Mouse (Mus musculus): ENCODE measurements around the gene Dcaf4. TPM values are rescaled to one million over a fixed set of nuclear protein-coding genes. Genes with fewer than 3 reads are reported as not detected.

Dcaf4 gene
- polyA plus RNA-seq, 1 experiment from 2014 or later = 31.5 TPM

GRCm38 (mm10) chr12:83483653-83484052 is 36.6 kb upstream of the Dcaf4 start:
- 38% methylated on average over 5 of the region's 5 CpGs for WGBS
- H3K27me3 ChIP-seq (replicated peaks; ENCODE audit: control insufficient read depth, insufficient read depth, low read length) = 0 out of 2 replicates have a peak, but pooled peaks cover 3% of the 10 kb centered on the region
- H3K4me3 ChIP-seq (ENCODE audit: low read depth, low read length) = no peak overlapping the region
- H3K9ac ChIP-seq (ENCODE audit: low read length) = no peak overlapping the region
- H3K4me1 ChIP-seq (replicated peaks; ENCODE audit: control insufficient read depth, insufficient read depth, low read length) = peaks cover 16% of the 10 kb centered on the region; the same call in 1 of the 2 replicates
- H3K36me3 ChIP-seq (ENCODE audit: control insufficient read depth, insufficient read depth, low read length) = no peaks in the 10 kb centered on the region
- no peak for DNase-seq (ENCODE audit: low spot score)
- H3K9me3 ChIP-seq (ENCODE audit: control insufficient read depth, low read length) = no peaks in the 10 kb centered on the region
- ATAC-seq (replicated peaks; ENCODE audit: low FRiP score, low TSS enrichment, low read depth) = no peak
- H3K27ac ChIP-seq (ENCODE audit: low read depth) = no peak overlapping the region
- H3K4me2 ChIP-seq (ENCODE audit: low read length) = no peak overlapping the region

GRCm38 (mm10) chr12:83484855-83485745 is 35.2 kb upstream of the Dcaf4 start:
- Histone ChIP-seq H3K4me1 (replicated peaks; ENCODE audit: control insufficient read depth, insufficient read depth, low read length) (peaks cover 12% of the 10 kb centered on the region; the same call in 1 of the 2 replicates), H3K4me3 (ENCODE audit: low read depth, low read length) (peak overlapping the region; percentile 74), H3K27ac (ENCODE audit: low read depth) (no peak overlapping the region), H3K9me3 (ENCODE audit: control insufficient read depth, low read length) (no peaks in the 10 kb centered on the region), H3K27me3 (replicated peaks; ENCODE audit: control insufficient read depth, insufficient read depth, low read length) (0 out of 2 replicates have a peak, but pooled peaks cover 3% of the 10 kb centered on the region), H3K4me2 (ENCODE audit: low read length) (peak overlapping the region; percentile 100), H3K9ac (ENCODE audit: low read length) (peak overlapping the region; percentile 58; the same call in 1 of the 2 replicates), H3K36me3 (ENCODE audit: control insufficient read depth, insufficient read depth, low read length) (no peaks in the 10 kb centered on the region)
- DNase-seq (ENCODE audit: low spot score) (no peak), ATAC-seq (replicated peaks; ENCODE audit: low FRiP score, low TSS enrichment, low read depth) (no peak)
- WGBS = 5% methylated on average over 24 of the region's 24 CpGs

DNA sequence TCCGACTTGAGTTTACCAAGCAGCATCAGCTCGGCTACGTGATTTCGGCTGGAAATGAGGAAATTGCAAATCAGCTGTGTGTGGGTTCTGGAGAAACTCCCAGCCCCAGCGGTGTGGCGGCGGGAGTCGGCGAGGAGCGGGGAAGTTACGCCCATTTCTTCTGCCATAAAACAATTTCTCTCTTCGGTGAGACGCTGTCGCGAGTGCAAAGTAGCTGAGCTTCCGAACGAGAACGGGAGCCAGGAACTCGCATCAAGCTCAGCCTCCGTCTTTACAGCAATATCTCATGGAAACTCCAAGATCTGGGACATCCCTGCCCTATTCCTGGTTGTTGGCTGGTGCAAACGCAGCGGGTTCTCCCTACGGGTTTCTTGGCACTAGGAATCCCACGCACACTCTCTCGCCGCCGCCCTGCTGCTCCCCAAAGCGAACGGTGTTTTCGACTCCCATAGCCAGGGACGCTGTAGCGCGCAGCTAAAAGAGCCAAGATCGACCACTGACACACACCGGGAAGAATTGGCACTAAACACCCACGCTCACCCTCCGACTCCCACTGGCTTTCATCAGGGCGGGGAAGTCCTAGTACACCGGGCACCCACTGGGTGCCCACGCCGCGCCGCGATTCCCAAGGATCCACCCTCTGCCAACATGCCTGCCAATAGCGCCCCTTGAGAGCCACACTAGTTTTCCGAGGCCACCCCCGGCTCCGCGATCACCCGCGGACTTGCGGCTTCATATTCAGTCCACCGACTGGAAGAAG is 34.2 kb upstream of the Dcaf4 start:
- under 1% methylated on average over 51 of the region's 53 CpGs for WGBS
- peak; percentile 79 for DNase-seq (ENCODE audit: low spot score)
- no peak overlapping the region; the same call in 1 of the 2 replicates for H3K27ac ChIP-seq (ENCODE audit: low read depth)
- H3K27me3 ChIP-seq (replicated peaks; ENCODE audit: control insufficient read depth, insufficient read depth, low read length) = 0 out of 2 replicates have a peak, but pooled peaks cover 3% of the 10 kb centered on the region
- ATAC-seq (replicated peaks; ENCODE audit: low FRiP score, low TSS enrichment, low read depth) = no peak; the same call in 1 of the 2 replicates
- no peaks in the 10 kb centered on the region for H3K36me3 ChIP-seq (ENCODE audit: control insufficient read depth, insufficient read depth, low read length)
- peak overlapping the region; percentile 74 for H3K4me3 ChIP-seq (ENCODE audit: low read depth, low read length)
- no peaks in the 10 kb centered on the region for H3K9me3 ChIP-seq (ENCODE audit: control insufficient read depth, low read length)
- H3K4me1 ChIP-seq (replicated peaks; ENCODE audit: control insufficient read depth, insufficient read depth, low read length) = peaks cover 12% of the 10 kb centered on the region; the same call in 1 of the 2 replicates
- H3K9ac ChIP-seq (ENCODE audit: low read length) = peak overlapping the region; percentile 58
- peak overlapping the region; percentile 100 for H3K4me2 ChIP-seq (ENCODE audit: low read length)

DNA sequence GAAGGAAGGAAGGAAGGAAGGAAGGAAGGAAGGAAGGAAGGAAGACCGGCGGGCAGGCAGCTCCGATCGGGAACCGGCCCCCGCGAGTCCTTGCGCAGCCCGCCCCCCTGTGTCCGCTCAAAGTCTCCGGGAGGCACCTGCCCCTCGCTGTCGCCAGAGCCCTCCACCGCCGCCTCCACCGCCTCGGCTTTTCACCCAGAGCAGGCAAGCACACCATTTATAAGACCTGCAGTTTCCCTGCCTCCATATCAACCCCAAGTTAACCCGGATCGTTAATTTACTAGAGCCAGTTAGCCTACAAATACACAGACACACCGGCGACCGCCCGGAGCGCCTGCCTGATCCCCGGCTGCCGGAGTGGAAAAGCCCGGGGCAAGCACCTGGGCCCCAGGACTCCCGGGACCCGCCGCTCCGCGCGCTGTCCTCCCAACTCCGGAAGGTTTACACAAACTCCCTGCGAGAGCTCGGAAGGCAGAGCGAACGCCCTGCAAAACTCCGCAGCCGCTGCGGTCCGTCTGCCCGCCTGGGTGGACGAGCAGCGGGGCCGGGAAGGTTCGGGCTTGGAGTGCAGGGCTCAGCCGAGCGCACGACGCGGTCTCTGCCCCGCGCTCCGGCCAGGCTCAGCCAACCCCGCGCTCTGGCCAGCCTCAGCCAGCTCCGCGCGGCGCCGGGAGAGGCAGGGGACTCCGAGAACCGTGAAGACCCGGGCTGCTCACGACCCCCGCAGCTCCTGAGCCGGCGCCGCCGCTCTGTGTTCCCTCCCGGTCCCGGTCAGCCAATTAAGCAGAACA is 33.4 kb upstream of the Dcaf4 start:
- H3K4me1 ChIP-seq (replicated peaks; ENCODE audit: control insufficient read depth, insufficient read depth, low read length) = peaks cover 8% of the 10 kb centered on the region; the same call in 1 of the 2 replicates
- 0 out of 2 replicates have a peak, but pooled peaks cover 3% of the 10 kb centered on the region for H3K27me3 ChIP-seq (replicated peaks; ENCODE audit: control insufficient read depth, insufficient read depth, low read length)
- peak overlapping the region; percentile 74 for H3K4me3 ChIP-seq (ENCODE audit: low read depth, low read length)
- H3K4me2 ChIP-seq (ENCODE audit: low read length) = peak overlapping the region; percentile 100
- peaks cover 3% of the 10 kb centered on the region; the same call in 1 of the 2 replicates for H3K9me3 ChIP-seq (ENCODE audit: control insufficient read depth, low read length)
- peak overlapping the region; percentile 81 for H3K27ac ChIP-seq (ENCODE audit: low read depth)
- no peaks in the 10 kb centered on the region for H3K36me3 ChIP-seq (ENCODE audit: control insufficient read depth, insufficient read depth, low read length)
- peak overlapping the region; percentile 58 for H3K9ac ChIP-seq (ENCODE audit: low read length)
- ATAC-seq (replicated peaks; ENCODE audit: low FRiP score, low TSS enrichment, low read depth) = peak; percentile 69
- peak; percentile 85 for DNase-seq (ENCODE audit: low spot score)
- under 1% methylated on average over 63 of the region's 73 CpGs for WGBS

- DNase-seq (ENCODE audit: low spot score) = peak; percentile 97
Observed at GRCm38 (mm10) chr12:83487476-83487991, 32.7 kb upstream of the Dcaf4 start, which contains the start of gene Dpf3. Gene Dpf3, minus strand, starts transcription at chr12:83487716.

GRCm38 (mm10) chr12:83488211-83488941 is 31.9 kb upstream of the Dcaf4 start:
- peak overlapping the region; percentile 100 for H3K4me2 ChIP-seq (ENCODE audit: low read length)
- H3K4me3 ChIP-seq (ENCODE audit: low read depth, low read length) = peak overlapping the region; percentile 74
- peak; percentile 68 for DNase-seq (ENCODE audit: low spot score)
- WGBS = under 1% methylated on average over 29 of the region's 29 CpGs
- H3K9me3 ChIP-seq (ENCODE audit: control insufficient read depth, low read length) = peaks cover 3% of the 10 kb centered on the region; the same call in 1 of the 2 replicates
- H3K36me3 ChIP-seq (ENCODE audit: control insufficient read depth, insufficient read depth, low read length) = no peaks in the 10 kb centered on the region
- H3K27ac ChIP-seq (ENCODE audit: low read depth) = no peak overlapping the region
- peak overlapping the region; percentile 3; the same call in 1 of the 2 replicates for H3K9ac ChIP-seq (ENCODE audit: low read length)
- H3K27me3 ChIP-seq (replicated peaks; ENCODE audit: control insufficient read depth, insufficient read depth, low read length) = 0 out of 2 replicates have a peak, but pooled peaks cover 3% of the 10 kb centered on the region
- ATAC-seq (replicated peaks; ENCODE audit: low FRiP score, low TSS enrichment, low read depth) = no peak
- H3K4me1 ChIP-seq (replicated peaks; ENCODE audit: control insufficient read depth, insufficient read depth, low read length) = peaks cover 8% of the 10 kb centered on the region; the same call in 1 of the 2 replicates

More at GRCm38 (mm10) chr12:83487476-83487991, 32.7 kb upstream of the Dcaf4 start, which contains the start of gene Dpf3:
- peak within 1 kb of the TSS; percentile 81 for H3K27ac ChIP-seq (ENCODE audit: low read depth)
- H3K4me2 ChIP-seq (ENCODE audit: low read length) = peak within 1 kb of the TSS; percentile 100
- H3K9ac ChIP-seq (ENCODE audit: low read length) = peak within 1 kb of the TSS; percentile 58
- WGBS = 0% methylated on average over 31 of the region's 31 CpGs
- H3K27me3 ChIP-seq (replicated peaks; ENCODE audit: control insufficient read depth, insufficient read depth, low read length) = 0 out of 2 replicates have a peak, but pooled peaks cover 3% of the 10 kb centered on the region
- H3K4me1 ChIP-seq (replicated peaks; ENCODE audit: control insufficient read depth, insufficient read depth, low read length) = peaks cover 8% of the 10 kb centered on the region; the same call in 1 of the 2 replicates
- peak within 1 kb of the TSS; percentile 74 for H3K4me3 ChIP-seq (ENCODE audit: low read depth, low read length)
- H3K36me3 ChIP-seq (ENCODE audit: control insufficient read depth, insufficient read depth, low read length) = no peaks in the 10 kb centered on the region
- peaks cover 3% of the 10 kb centered on the region; the same call in 1 of the 2 replicates for H3K9me3 ChIP-seq (ENCODE audit: control insufficient read depth, low read length)
- peak; percentile 95 for ATAC-seq (replicated peaks; ENCODE audit: low FRiP score, low TSS enrichment, low read depth)

DNA sequence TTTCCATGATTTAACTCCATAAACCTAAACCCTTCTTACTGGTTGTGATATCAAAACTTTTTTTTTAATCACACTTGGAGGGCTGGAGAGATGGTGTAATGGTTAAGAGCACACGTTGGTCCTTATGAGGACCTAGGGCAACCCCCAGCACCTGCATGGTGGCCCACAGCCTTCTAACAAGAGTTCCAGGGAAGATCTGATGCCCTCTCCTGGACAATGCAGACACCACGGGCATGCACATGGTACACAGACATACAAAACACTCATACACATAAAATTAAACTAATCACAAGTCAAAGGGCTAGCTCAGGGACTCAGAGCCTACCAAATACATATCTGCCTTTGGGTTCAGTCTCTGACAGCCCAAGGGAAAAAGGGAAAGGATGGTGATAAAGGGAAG is 30.5 kb upstream of the Dcaf4 start:
- 0 out of 2 replicates have a peak, but pooled peaks cover 3% of the 10 kb centered on the region for H3K27me3 ChIP-seq (replicated peaks; ENCODE audit: control insufficient read depth, insufficient read depth, low read length)
- DNase-seq (ENCODE audit: low spot score) (no peak), ATAC-seq (replicated peaks; ENCODE audit: low FRiP score, low TSS enrichment, low read depth) (no peak)
- no peak overlapping the region for H3K4me2 ChIP-seq (ENCODE audit: low read length)
- no peak overlapping the region for H3K27ac ChIP-seq (ENCODE audit: low read depth)
- H3K36me3 ChIP-seq (ENCODE audit: control insufficient read depth, insufficient read depth, low read length) = no peaks in the 10 kb centered on the region
- H3K4me1 ChIP-seq (replicated peaks; ENCODE audit: control insufficient read depth, insufficient read depth, low read length) = peaks cover 7% of the 10 kb centered on the region; the same call in 1 of the 2 replicates
- 36% methylated on average over 2 of the region's 2 CpGs for WGBS
- H3K9ac ChIP-seq (ENCODE audit: low read length) = no peak overlapping the region
- no peak overlapping the region for H3K4me3 ChIP-seq (ENCODE audit: low read depth, low read length)
- peaks cover 3% of the 10 kb centered on the region; the same call in 1 of the 2 replicates for H3K9me3 ChIP-seq (ENCODE audit: control insufficient read depth, low read length)

Measured in intestine, embryonic 14.5 days (tissue).